Mouse (Mus musculus): ENCODE results near the gene Ucp2.

The Ucp2 gene

DNA sequence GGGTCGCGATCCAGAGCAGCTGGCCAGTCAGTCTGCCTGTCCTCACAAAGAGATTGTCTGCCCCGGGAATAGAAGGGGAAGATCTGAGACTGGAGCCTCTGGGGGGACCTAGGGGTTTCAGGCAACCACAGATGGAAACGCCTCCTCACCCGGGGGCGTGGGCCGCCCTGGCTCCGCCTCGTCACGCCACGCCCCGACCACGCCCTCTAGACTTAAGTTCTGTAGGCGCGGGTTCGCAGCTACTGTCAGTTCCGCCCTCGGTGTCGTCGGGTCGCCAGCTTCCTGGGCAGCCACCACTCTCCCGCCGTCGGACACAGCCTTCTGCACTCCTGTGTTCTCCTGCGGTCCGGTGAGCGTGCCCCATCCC, at the start of gene Ucp2:
Gene Ucp2, plus strand, starts transcription at position 221 of the 367 bp plus-strand sequence.
- DNase-seq = peak; percentile 96

DNA sequence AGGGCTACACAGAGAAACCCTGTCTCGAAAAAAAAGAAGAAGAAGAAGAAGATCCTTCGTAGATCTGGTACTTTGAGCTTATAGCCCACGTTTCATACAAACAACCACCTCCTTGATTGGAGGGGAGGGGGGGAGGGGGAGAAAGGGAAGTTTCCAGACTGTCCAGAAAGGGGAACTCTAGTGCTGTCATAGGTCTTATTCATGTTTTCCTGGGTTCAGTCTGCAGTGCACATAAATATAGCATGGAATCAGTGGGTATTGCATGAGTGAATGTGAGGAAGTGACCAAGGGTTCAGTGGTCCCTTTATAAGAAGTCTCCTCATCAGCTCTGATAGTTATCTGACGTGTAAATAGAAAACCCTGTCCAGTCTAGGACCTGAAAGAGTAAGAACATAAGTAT, 49.4 kb upstream of the Ucp2 start:
- no peak for DNase-seq

DNA sequence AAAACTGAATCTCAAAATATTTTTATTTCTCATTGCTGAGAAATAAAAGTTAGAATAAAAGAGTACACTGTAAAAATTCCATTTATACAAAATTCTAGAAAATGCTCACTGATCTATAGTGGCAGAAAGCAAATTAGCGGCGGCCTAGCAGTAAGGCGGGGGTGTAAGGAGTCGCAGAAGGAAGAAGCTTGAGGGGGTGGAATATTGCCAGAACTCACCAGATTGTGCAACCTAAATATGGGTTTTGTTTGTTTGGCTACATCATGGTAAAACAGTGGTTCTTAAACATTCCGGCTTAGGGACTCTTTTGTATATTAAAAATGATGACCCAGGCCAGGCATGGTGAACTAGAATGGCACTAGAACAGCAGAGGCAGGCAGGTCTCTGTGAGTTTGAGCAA, 46.9 kb upstream of the Ucp2 start:
- DNase-seq = no peak

DNA sequence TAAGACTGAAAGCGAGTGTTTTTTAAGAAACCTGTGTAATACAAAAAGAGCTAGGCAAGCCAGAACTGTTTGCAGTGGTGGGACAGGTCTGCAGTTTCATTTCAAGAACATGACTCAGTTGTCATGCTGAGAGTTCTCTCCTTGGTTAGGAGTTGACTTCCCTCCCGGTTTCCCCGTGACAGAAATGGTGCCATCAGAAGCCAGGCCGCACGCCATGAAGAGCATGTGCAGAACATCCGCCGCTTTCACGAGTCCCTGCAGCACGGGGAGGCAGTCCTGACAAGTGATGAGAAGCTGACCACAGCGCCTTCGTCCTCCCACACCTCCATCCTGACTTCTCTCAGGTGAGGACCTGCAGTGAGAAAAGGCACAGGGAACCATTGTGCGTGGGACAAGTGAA, 44.6 kb upstream of the Ucp2 start:
- DNase-seq = no peak

DNA sequence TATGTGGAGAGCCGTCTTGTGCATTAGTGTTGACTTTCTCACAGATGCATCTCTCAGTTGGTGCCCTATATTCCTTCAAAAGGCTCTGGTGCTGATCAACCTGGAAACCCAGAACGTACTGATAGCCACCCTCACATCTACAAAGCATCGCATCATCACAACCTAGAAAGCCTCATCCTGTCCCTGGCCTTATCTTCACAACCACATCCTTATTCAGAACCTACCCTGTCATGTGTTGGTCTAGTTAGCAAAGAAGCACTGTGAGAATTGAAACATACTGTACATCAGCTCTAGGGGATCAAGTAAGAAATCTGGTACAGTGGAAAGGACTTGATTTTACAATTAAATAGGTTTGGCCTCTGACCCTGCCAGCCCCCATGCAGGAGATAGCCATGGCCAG, 44.2 kb upstream of the Ucp2 start:
- DNase-seq = no peak

DNA sequence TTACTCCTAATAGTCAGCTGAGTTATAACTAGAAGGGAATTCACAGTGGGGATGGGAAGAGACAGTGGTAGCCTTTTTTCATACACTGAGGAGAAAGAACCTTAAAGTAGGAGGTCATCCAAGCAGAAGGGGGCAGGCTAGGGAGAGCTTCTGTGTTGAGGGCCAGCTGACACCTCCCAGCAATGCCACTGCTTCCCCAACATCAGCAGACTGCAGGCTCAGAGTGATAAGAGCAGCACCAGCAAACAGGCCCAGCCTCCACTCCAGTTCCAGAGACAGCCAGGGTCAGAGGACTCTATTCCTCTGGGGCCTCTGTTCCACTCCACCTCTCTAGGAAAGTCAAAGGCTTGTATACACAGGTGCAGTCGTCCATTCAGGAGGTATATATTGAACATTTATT, 35.0 kb upstream of the Ucp2 start:
- DNase-seq = peak; percentile 15

DNA sequence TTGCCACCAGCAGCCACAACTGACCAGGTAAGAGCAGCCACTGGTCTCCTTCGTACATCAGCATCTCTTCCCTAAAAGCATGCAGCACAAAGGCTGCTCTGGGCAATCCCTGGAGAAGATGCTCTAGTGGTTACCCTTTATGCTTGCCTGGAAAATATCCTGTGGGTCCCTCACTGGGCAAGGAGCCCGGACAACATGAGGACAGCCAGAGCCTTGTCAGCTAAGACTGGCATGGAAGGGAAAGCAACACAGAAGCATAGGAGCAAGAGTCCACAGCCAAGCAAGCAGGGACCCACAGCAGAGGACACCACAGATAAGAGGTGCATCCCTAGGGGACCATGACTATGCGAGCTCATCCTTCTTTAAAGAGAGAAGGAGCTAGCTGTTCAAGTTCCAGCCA, 33.3 kb upstream of the Ucp2 start:
- DNase-seq = no peak

DNA sequence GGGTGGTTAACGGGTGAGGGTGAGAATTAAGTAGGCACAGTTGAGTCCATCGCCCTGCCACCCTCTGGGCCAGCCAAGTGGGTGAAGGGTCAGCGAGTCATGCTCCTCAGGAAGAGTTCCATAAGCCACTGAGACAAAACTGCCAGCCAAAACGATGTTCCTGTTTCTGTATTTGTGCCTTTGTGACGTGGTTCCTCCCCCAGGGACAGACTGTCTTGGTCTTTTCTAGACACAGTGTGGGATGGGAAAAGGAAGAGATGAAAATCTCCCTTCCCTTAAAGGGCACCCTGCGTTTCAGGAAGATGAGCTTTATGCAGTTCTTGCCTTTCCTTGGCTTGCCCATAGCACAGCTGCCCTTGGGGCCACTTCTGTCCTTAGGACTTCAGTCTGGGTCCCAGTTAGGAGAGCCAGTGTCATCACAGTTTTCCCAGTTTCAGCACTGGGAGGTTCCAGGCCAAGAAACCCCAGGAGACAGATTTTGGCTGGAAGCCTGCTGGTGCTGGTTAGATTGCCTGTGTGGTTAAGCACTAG, 31.5 kb upstream of the Ucp2 start:
- DNase-seq = peak; percentile 74

DNA sequence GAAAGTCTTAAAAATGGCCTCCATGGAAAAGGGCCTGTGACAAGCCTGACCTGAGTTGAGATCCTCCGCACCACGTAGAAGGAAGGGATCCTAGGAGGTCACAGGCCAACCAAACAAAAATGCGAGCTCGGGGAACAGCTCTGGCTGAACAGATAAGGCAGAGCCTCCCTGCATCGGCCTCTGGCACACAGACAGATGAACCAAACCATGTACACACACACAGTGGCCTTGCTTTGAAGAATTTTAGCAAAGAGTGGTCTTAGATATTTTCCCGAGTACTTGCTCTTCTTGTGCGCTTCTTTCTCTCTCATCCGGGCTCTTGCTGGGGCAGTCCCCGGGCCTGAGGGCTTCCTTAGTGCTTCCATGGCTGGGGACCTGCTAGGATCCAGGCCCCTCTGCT, 29.9 kb upstream of the Ucp2 start:
- no peak for DNase-seq

DNA sequence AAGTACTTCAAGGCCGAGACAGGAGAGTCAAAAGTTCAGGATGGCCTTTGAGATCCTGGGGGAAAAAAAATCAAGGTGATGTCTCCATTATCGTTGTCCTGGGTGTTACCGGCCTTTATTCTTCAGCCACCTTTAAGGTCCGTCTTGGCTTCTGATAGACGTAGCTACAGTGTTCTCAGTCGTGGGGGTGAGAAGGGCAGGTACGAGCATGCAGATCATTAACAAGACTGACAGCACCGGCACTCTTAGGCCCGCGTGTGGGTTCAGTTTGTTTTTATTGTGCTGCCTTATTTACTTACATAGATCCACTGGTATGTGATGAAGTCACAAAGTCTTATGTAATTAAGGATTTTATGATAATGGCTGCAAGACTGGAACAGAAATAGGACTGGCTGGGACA, 29.4 kb upstream of the Ucp2 start:
- no peak for DNase-seq

DNA sequence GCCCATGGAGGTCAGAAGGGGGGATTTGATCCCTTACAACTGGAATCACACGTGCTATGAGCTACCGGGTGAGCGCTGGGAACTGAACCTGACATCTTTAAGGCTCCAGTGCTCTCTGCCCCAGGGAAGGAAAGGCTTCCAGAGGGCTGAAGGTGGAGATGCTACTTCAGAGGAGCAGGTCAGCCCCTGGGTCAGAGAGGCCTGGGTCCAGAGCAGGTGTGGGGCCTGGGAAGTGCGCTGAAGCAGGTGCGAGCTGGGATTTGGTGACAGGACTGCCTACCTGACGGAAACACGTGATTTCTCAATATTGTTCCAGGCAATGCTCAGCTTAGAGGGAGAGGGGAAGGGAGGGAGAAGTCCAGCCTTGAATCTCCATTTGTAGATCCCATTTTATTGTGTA, 28.9 kb upstream of the Ucp2 start:
- DNase-seq = no peak

DNA sequence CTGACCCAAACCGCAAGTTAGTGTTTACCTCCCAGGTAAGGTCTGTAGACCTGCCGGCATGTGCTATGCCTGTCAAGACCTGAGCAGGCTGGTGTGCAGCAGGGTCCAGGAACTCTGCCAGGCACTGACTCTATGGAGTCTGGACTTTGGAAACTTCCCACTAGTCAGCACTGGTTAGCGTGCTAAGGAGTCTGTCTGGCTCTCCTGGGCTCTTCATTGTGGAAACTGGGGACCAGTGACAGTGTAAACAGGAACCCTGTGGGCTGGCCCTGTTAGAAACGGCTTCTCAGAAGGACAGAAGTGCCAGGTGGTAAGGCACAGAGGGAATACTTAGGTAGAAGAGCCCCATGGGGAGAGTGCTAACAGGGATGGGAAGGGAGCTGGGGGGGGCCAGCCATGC, 27.9 kb upstream of the Ucp2 start:
- no peak for DNase-seq

DNA sequence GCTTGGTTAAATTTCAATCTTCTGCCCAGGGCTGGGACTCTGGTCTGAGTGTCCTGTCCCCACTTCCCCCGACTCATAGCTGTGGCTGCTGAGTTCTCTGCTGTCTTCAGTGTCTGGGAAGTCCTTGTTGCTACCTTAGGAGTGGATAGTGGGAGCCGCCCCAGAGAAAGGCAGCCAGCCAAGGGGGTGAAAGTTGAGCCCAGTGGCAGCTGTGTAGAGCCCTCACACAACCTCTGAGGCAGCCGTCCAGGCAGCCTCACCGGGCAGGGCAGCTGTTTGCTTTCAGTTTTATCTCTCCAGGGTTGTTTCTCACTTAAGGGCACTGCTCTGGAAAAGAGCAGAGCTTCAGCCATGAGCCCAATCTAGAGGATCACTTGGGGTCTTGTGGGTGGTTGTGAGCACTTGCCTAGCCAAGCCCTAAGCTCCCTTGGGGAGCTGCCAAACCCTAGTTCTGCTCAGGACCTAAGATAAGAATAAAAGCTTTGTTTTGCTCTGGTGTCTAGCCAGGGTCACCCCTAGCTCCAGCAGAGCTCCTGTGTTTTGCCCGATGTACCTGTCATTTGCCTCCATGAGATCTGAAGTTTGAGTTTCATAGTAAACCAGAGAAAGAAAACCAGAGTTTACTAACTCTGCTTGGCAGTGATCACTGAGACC, 27.4 kb upstream of the Ucp2 start:
- DNase-seq = peak; percentile 90

DNA sequence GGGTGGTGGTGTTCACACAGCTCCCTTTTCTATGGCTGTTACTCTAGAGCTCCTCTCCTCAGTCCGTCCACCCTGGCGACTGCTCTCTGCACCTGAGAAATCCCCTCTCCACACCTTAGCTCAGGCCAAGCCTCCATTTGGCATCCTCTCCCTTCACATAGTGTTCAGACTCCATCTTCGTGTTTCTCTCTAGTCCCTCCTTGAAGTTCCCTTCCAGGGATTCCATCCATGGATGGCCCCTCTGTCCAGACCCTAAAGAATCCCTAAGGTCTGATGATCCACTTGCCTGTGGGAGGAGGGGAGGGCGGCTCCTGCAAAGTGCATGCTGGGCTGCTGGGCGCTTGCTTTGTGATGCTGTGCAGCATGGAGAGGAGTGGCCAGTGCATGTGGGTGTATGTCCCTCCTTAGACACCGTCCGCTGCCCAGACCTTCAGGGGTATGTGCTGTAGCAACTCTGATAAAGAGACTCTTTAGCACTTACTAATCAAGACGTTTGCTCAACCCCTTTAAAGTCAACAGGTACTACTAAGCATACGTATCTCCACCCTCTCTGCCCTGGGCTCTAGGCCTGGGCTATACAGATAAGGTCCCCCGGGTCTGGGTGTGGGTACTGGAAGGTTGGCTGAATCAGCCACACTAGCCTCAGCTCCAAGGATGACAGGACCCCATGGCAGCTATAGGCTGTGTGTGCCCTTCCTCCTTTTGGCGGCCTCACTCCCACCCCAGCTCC, 26.2 kb upstream of the Ucp2 start:
- no peak for DNase-seq

DNA sequence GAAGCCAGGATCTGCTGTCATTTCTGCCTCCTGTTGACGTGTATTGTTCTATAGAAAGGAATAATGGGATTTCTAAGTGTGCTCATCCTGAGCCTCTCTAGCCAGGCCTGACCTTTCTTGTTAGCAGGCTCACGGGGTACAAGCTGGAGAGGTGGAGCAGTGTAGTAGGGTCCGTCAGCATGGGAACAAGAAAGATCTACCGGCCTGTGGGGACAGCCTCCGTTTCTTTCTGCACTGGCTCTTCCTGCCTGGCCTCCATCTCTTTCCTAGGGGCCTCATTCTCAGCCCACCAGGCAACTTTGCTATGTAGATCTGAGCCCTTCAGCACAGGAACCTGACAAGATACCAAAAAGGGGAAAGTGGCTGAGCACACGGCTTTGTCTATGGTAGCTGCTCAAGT, 24.4 kb upstream of the Ucp2 start:
- no peak for DNase-seq

DNA sequence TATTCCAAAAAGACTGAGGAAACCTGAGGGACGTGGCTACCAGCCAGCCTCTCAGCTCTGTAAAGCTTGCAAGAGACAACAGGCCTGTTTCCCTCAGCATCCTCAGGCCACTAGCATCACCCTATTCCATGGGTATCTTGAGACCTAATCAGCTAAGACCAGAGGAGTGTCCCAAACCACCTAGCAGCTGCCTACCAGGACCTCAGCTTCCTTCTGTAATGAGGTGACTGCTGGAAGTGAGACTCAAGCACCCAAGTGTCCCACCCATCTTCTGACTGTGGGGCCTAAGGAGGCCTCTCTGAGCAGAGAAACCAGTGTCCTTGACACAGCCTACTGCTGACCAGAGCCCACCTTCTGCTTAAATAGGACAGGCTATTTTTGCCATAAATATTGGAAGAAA, 23.6 kb upstream of the Ucp2 start:
- no peak for DNase-seq

DNA sequence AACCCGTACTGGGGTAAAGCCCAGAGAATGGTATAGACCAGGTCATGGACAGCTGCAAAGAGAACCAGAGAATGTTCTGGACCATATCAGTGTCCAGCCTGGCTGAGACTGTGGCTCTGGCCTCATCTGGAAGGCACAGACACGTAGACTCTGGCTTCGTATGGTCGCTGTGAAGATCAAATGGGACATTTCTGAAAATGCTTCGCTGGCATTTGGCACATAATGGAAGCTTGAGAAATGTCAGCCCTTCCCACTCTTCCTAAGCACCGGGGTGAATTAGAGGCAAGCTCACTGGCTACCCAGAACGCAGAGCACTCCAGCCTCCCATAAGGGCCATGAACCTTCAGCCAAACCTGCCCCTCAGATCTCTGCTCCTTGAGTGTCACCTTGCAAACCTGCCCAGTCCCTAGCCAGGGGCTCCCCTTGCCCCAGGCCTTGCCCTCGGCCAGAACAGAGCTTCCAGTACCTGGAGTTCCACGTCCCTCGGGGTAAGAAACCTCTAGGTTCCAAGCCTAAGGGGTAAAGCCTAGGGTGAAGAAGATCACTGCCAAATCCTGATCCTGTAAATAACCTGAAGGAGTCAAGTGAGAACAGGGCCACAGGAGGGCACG, 22.2 kb upstream of the Ucp2 start:
- DNase-seq = no peak

DNA sequence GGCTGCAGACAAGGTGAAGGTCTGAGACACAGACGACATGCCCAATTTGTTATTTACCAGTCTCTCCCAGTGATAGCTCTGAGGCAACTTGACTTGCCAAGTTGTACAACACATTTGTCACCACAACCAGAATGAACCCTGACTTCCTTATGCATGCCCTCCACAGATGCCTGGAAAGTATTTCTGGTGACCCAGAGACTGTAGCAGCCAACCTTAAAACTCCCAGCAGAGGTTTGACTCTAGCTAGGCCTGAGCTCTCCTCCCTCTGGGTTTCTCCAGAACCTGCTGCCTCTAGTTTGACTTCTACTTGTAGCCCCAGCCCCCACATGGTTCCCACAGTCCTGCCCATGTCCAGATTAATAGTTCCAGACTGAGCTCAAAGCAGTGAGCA, 21.7 kb upstream of the Ucp2 start:
- DNase-seq = no peak

DNA sequence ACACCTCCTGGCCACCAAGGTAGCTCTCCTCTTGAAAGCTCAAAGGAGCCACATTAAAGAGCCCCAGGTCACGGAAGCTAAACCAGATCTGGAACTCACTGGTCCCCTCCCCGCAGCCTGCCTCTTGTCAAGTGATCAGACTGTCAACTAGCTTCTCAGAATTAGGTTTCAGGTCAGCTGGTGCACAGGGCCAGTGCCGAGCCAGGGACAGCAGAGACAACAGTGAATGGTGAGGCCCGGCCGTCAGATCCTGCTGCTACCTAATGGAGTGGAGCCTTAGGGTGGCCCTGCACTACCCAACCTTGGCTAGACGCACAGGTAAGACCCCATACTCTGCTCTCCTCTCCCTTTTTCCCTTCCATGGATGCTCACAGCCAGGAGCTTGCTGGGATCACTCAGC, 20.4 kb upstream of the Ucp2 start, which contains the start of gene Ucp3:
Gene Ucp3, plus strand, starts transcription at position 214 of the 400 bp plus-strand sequence.
- DNase-seq = no peak

DNA sequence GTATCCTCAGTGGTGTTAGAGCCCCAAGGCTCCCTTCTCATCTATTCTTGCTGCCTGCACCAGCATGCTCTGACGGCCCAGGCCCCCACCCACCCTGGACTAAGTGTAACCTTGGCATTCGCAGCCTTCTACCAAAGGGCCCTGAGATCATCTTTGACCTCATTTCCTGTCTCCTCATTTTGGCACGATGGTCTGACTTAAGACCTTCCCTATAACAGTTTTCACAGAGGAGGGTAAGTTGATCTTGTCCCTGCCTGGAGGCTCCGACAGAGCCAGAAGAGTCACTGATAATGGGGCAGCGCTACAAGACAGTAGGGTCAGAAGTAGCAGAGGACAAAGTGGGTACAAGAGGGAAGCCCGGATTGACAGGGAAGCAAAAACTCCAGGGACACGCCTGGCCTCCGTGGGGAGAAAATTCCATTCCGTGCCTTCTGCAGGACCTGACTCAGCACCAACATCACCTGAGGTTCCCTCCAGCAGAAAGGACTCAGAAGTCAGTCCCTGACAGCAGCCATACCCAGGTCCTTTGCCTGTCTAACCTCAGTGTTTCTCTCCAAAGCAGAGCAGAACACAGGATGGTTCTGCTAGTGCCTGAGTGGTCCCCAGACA, 19.2 kb upstream of the Ucp2 start:
- no peak for DNase-seq

DNA sequence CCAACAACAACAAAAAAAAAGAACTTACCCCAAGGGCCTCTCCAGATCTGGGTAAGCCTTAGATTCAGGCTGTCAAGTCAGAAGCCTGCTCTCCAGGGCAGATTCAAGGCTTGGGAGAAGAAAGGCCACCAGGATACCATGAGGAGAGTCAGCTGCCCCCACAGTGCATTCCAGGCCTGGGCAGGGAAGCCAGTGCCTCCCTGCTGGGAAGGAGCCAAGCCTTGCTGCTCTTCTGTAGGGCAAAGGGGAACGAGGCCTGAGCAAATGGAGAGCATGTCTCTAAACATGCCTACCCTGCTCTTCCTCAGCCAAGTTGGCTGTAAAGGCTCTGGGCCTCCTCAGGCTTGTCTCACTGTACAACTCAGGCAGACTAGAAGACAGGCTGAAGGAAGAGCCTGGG, 18.5 kb upstream of the Ucp2 start:
- peak; percentile 46 for DNase-seq

DNA sequence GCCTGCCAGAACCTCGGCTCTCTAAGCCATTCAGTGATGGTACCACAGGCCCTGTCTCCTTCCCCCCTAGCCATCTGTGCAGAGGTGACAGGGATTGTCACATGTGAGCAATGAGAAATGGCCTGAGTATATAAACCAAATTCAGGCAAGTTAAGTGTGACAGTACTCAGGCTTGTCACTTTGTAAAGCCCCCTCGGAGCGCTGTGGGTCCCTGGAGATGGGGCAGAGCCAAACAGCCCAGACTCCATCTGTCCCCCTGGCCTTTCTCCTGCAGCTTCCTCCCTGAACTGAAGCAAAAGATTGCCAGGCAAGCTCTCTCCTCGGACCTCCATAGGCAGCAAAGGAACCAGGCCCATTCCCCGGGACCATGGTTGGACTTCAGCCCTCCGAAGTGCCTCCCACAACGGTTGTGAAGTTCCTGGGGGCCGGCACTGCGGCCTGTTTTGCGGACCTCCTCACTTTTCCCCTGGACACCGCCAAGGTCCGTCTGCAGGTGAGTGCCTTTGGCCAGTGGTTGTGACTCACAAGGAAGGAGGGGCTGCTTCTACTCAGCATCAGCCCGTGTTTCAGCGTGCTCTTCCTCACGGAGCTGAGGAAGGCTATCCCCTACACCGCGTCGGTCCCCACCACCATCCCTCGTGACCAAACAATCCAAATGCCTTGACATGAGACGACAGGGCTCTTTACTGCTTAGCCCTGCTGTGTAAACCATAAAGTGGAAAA, 13.9 kb upstream of the Ucp2 start:
- no peak for DNase-seq

DNA sequence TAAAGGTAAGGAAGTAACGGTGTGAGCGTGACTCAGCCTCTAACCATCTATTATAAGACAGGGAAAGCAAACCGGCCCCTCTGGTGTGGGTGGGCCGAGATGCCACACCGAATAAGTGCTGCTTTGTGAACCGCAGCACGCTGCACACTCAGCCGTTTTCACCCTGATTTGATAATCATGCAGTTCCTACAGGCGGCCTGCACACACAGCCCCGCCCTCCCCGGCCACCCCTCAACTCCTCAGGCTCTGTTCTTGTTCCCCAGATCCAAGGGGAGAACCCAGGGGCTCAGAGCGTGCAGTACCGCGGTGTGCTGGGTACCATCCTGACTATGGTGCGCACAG, 13.3 kb upstream of the Ucp2 start:
- no peak for DNase-seq

Measured in lung, postnatal 14 days (tissue).